Mouse (Mus musculus): ENCODE measurements around the gene Actl6b.
A peak's percentile ranks its signal among the peaks of the same experiment; 100 is the strongest.

Actl6b gene

GRCm38 (mm10) chr5:137528247-137528968 is 24.9 kb upstream of the Actl6b start:
- DNase-seq (ENCODE audit: low spot score in 2 of 2): no peak

DNA sequence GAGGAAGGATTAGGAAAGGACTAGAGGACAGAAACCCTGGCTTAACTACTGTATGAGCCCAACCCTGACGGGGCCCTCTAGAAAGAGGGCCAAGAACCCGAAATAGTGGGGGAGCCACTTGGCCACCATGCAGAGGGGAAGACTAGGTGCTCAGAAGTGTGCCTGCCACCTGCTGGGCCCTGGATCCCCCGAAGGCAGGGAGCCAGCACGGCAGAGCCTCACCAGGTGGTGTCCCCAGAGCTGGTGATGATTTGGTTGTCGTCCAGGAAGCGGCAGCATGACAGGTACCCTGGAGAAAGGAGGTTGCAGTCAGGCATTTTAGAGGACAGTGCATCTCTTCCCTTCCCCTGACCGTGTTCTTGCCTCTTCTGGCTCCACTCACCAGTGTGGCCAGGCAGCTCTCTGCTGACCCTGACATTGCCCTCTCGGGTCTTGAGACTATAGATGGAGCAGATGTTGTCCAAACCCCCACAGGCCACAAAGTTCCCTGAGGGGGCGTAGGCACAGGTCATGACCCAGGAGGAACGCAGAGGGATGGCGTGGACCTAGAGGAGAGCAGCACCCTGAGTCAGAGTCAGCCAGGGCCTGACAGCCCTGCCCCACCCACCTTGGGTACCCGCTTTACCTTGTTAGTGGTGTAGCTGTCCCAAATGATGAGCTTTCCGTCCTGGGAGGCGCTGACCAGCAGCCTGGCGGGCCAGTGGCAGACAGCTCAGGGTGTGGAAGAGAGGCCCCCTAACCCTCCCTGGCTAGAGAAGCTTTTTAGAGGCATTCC is 23.9 kb upstream of the Actl6b start:
- DNase-seq (ENCODE audit: low spot score in 2 of 2): no peak

DNA sequence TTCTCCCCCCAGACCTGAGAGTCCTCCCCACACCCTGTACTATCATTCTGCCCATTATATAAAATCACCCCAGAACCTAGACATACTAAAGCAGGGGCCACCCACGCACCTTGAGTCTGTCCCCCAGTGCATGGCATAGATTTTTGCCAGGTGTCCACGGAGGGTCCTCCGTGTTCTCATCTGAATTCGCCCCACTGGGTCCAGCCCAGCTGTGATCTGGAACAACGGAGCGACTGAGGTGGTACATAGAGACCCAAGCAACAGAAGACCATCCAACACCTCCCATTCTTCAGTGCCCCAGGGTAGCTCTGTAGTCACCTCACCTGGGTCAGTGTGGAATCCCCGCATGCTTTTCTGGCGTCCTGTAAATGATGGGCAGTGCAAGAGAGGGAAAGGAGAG is 23.2 kb upstream of the Actl6b start:
- no peak for DNase-seq (ENCODE audit: low spot score in 2 of 2)

DNA sequence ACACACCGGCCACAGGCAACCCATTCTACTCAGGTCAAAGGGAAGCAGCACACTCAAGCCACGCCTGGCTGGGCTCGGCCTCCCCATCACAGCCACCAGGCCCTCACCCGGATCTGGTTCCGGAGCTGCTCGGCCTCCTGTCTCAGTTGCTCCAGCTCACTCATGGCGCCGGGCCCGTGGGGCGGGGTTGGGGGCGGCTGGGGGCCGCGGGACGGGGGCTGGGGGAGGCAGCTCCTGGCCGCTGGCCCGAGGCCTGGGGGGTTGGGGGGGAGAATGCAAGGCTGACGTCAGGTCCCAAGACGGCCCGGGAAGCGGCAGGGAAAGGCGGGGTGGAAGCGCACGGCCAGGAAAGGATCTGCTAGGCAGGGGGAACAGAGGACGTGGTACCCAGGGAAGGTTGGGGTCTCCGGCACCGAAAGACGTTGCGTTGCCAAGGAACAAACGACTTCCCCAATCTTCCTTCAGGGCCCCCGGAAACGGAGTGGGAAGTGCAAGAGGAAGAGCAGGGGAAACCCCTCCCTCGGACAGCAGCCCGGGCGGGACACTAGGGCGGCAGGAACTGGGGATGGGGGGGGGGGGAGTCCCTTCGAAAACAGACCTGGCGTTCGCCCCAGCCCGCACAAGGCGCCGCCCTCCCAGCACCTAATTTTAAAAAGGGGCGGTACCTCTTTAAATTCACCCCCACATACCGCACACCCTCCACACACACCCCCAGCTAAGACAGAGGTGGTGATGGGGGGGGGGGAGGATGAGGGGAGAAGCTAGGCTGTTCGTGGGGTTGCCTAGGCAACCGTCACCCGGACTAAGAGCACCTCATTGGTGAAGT is 22.5 kb upstream of the Actl6b start:
- DNase-seq (ENCODE audit: low spot score in 2 of 2): no peak

DNA sequence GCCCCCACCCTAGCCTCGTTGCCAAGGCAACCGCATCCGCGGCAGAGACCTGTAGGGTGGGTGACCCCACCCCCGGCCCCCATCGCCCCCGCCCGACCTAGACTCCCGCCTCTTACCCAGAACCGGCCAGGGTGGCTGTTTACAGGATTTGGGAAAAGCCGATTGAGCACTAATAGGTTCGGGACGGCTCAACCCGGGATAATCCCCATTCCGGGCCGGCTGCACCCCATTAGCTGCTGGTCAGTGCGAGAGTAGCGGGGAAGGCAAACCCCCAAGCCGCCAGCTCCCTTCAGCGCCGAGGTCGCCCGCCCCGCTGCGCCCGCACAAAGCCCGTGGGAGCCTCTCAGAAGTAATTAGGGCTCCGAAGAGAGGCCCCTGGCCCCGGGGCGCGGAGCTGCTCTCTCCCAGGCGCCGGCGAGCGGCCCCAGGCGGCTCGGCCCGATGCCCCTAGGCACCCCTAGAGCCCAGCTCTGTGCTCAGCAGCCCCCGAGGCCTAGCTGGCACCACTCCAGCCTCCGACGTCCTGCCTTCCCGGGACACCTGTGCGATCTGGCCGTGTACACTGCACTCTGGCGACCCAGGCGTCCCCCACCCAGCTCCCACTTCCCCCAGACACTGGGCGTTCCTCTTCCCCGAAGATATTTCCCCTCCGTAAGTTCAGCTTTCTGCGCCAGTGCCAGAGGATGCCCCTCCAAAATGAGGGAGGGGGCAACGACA is 21.7 kb upstream of the Actl6b start:
- DNase-seq (ENCODE audit: low spot score in 2 of 2): peak in 1 of 2 experiments; percentile 54

- no peak for DNase-seq (ENCODE audit: low spot score in 2 of 2)
Observed at GRCm38 (mm10) chr5:137532131-137532807, 21.0 kb upstream of the Actl6b start.

DNA sequence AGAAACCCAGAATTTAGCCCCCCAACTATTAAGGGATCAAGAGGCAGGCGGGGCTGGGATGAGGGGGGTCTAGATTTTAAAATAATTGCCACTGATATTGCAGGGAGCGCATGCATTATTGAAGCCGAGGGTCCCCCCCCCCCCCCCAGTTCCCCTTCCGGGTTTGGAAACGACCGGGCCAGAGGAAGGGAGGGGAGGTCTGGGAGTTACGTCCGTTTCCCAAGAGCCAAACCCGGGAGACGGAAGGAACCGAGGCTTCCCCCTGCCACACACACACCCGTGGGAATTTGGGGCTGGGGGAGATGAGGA is 20.6 kb upstream of the Actl6b start:
- no peak for DNase-seq (ENCODE audit: low spot score in 2 of 2)

DNA sequence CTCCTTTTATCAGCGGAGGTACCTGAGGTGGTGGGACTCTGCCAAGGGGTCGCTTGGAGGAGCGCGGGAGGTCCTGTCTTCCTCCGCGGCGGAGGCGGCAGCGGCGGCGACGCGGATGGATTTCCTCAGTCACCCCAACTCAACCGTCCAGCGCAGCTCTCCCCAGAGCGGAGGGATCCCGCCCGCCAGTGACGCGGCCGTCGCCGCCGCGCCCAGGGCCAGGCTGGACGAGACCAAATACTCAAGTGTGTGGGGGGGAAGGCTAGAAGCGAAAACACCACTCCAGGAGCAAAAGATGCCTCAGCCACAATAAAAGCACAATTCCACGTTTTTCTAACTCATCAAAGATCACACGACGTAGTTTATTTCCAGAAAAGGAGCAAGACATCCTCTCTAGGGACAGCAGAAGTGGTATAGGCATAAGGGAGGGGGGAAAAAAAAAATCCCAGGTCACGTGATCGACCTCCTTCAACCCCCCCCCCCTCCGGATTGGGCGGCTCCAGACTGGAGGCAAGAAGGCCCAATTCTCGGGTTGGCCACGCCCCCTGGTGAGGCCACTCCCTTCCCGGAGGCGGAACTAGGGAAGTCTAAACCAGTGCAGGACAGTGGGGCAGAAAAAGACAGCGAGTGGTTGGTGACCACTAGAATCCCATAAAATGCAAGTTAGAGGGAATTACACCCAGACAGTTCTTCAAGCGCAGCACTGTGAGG is 20.0 kb upstream of the Actl6b start, which contains the start of the genes Epo and Gnb2:
Gene Epo (minus strand): TSS at position 126 of the 711 bp plus-strand sequence.
Gene Gnb2 (minus strand): TSS at position 394 of the 711 bp plus-strand sequence.
- DNase-seq (ENCODE audit: low spot score in 2 of 2): peak; percentile 90 to 95

GRCm38 (mm10) chr5:137534762-137535161 is 18.6 kb upstream of the Actl6b start:
- no peak for DNase-seq (ENCODE audit: low spot score in 2 of 2)

DNA sequence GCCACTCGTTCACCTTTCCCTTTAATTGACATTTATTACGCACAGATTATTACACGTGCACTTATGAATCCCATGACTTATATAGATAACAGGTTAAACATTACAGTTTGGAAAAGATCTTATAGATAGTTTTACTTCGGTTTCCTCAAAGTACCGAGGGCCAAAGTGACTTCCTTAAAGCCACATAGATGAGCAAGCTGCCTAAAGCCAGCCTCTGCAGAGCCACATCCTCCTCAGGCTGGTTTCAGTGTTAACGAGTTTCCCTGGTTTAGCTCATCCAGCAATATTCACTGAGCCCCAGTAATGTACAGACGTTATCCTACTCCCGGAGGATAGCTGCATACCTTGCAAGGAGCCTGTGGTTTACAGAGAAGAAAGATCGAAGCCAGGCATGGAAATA is 18.0 kb upstream of the Actl6b start:
- no peak for DNase-seq (ENCODE audit: low spot score in 2 of 2)

DNA sequence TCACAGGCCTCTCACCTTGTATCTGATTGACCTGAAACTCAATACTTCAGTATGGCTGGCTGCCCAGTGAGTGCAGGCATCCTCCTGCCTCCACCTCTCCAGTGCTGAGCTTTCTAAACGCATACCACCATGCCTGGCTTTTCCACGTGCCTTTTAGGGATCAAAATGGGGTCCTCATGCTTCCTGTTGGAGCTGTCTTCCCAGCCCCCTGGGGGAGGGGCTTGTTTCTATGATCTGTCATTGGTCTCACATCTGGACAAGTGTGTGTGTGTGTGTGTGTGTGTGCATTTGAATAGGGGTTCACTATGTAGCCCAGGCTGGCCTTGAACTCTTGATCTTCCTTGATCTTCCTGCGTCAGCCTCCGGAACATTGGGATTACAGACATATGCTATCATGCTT is 15.9 kb upstream of the Actl6b start:
- no peak for DNase-seq (ENCODE audit: low spot score in 2 of 2)

DNA sequence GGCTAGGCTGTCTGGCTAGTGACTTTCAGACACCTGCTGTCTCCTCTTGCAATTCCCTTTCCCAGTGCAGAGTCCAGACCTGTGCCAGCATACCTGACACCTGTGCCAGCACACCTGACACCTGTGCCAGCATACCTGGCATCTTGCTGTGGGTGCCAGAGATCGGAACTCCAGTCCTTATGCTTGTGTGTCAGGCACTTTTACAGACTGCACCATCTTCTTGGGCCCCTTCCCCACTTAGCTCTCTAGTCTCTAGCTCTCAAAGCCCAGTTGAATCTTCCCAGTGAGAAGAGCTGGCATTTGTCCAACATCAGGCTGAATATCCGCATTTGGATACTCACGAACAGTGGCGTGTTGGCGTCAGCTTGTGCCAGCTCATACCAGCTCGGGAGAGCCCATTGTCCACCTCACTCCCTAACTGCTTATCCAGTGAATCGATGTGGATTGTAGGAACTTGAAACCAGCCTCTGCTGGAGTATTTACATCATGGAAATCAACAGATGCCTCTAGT is 14.0 kb upstream of the Actl6b start:
- no peak for DNase-seq (ENCODE audit: low spot score in 2 of 2)

DNA sequence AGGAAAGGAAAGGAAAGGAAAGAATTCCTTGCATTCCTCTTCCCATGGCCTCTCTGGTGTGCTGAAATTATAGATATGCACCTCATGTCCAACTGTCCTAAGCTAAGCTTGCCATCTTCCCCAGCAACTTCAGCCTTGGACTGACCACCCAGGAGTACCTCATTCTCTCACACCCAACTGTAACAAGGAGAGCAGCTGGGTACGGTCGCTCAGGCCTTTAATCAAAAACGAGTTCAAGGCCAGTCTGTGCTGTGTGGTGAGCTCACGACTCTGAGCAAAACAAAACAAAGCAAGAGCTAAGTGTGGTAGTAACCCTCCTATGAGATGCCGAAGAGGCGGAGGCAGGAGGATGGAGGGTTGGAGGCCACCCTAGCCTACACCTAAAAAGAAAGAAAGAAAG is 12.3 kb upstream of the Actl6b start:
- DNase-seq (ENCODE audit: low spot score in 2 of 2): no peak

DNA sequence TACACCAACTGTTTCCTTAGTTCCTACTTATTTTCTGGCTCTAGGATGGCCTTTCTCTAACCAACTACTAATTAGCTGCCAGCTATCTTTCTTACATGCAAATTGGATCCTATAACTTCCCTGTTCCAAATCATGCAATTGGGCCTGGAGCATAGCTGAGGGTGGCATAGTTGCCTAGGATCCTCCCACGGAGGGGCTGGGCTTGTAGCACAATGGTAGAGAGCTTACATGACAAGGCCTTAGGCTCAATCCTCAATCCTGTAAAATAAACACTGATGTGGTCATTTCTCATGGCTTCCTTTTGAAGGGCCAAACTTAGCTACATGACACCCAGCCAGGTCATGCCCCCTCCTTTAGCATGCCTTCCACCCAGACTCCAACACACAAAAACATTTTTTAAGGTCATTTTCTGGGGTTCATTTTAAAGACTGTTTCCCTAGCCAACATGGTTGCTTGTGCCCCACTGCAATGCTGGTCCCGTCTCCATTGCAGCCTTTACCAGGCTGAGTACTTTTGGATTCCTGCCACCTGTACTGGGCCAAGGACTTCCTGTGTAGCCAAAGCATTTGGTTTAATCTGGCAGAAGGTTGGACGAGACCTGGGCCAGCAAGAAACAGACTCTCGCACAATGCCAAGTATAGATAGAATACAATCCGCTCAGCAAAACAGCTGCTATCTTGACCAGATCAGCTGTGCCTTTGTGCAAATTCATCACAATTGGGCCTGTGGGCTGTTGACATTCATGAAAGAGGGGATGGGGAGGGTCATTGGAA is 11.4 kb upstream of the Actl6b start:
- DNase-seq (ENCODE audit: low spot score in 2 of 2): no peak

DNA sequence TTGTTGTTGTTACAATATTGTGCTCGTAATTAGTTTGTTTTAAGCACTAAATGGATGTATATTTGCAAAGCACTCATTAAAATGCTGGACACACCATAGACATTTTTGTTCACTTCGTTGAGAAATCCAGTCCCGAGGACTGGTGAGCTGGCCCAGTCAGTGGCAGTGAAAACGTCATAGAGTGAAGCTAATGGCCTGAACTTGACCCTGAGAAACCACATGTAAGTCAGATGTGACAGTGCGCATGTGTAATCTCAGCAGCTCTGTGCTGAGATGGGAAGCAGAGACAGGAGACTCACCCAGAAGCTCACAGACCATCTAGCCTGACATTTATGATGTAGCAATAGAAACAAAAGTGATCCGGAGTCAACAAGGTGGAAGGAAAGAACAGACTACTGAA is 8.4 kb upstream of the Actl6b start:
- no peak for DNase-seq (ENCODE audit: low spot score in 2 of 2)

- DNase-seq (ENCODE audit: low spot score in 2 of 2): no peak
Observed at GRCm38 (mm10) chr5:137545596-137545995, 7.7 kb upstream of the Actl6b start.

DNA sequence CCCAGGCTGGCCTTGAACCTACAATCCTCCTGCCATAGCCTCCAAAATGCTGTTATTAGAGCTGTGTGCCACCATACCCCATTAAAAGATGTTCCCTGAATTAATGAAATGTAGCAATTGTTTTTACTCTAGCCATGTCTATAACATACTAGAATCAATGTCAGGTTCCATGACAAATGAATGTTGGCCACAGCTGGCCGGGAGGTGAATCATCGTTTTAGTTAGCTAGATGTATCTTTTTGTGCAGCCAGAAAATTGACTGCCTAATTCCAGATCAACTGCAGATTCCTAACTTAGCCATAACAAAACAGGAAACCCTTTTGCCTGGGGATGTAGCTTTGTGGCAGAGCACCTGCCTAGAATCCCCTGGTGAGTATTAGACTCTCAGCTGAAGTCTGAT is 3.5 kb upstream of the Actl6b start:
- DNase-seq (ENCODE audit: low spot score in 2 of 2): no peak

DNA sequence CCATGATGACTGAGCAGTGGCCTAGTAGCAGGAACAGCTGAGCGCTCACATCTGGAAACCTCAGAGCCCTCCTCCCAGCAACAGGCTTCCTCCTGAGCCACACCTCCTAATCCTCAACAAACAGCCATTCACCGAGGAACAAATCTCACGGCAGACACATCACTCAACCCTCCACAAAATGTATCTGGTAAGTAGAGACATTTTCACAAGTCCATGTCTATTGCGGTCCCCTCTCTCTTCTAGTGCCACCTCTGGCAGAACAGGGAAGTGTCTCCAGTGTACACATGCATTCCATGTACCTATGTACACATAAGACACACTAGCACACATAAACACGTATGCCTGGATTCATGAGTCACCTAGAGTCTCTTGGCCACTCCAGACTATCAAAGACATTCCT is 2.2 kb upstream of the Actl6b start:
- DNase-seq (ENCODE audit: low spot score in 2 of 2): no peak

DNA sequence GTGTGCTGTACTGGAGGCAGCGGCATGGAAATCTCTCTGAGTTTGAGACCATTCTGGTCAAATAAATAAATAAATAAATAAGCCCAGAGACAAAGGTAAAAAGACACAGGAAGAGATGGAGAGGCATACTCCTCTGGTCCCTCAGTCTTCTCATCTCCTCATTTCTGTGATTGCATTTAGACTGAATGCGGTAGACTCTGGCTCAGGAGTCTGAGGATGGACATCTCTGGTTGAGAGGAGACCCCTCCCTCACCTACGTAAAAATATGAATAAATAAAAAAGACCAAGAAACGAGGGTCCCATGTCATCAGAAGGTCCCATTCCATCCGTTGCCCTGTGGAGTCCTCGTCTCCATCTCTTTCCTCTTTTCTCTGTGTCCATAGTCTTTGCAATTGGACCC is 317 bp upstream of the Actl6b start:
- no peak for DNase-seq (ENCODE audit: low spot score in 2 of 2)

DNA sequence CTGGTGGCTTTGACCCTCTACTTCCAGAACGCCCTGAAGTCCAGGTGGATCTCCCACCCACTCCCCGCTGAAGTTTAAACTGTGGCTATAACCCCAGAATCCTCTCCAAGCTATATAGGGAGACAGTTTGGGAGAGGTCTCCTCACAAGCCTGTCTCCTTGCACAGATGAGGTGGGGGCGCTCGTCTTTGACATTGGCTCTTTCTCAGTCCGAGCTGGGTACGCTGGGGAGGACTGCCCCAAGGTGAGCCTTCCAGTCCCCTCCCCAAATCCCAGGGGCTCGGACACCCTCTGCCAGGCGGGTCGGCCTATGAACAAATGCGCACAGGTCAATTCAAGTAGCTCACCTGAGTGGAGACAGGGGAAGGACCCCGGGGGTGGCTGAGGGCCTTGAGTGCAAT is 581 bp downstream of the Actl6b start:
- DNase-seq (ENCODE audit: low spot score in 2 of 2): no peak

Measured in frontal cortex, postnatal 25 days (tissue).